Mouse (Mus musculus) CH12.LX (cell line): ENCODE results near the gene Sphk2. TPM values are rescaled to one million over a fixed set of nuclear protein-coding genes. Genes with fewer than 3 reads are reported as not detected.

ENCODE experiments used
- DNase-seq: peaks from one replicate; pipeline ENCODE4 v3.0.0-alpha.2; 2013; ENCODE audit errors: extremely low read depth
- H3K27ac ChIP-seq: 2 replicates; pipeline ENCODE4 v1.5.1; 2012; ENCODE audit warnings: low read depth, mild to moderate bottlenecking, control low read depth, moderate library complexity; ENCODE audit not compliant: insufficient read depth
- H3K27me3 ChIP-seq: replicated peaks from 2 replicates; pipeline ENCODE3; 2012; ENCODE audit warnings: inconsistent platforms
- H3K36me3 ChIP-seq, 2 experiments: replicated peaks in 1 of 2; 2 replicates each; pipeline versions ENCODE3 to v1.6.1; 2012; ENCODE audit warnings: inconsistent platforms in 1 of 2, low read length in 1 of 2, mild to moderate bottlenecking in 1 of 2, mixed read lengths in 1 of 2, moderate library complexity in 1 of 2; ENCODE audit not compliant: control insufficient read depth in 1 of 2, insufficient read depth in 1 of 2
- H3K4me1 ChIP-seq, 2 experiments: 2 replicates each; pipeline ENCODE4 v1.6.1; 2012; ENCODE audit warnings: inconsistent platforms in 1 of 2, moderate library complexity in 1 of 2; ENCODE audit not compliant: insufficient read depth in 2 of 2, control insufficient read depth in 1 of 2
- H3K4me2 ChIP-seq: 2 replicates; pipeline ENCODE4 v1.6.1; 2012; ENCODE audit warnings: low read depth, mild to moderate bottlenecking, control low read depth; ENCODE audit not compliant: poor library complexity, insufficient read depth, severe bottlenecking
- H3K4me3 ChIP-seq, 3 experiments: fragments of 150-350 bp in 1 of 3; sonication (generic) in 1 of 3; replicated peaks in 1 of 3; 2 replicates each; pipeline versions ENCODE3 to v1.5.1; 2011 to 2012; ENCODE audit warnings: low read depth in 2 of 3, low read length in 2 of 3, mild to moderate bottlenecking in 2 of 3, moderate library complexity in 2 of 3, control low read depth in 1 of 3, improper control_type of control experiment in 1 of 3, inconsistent platforms in 1 of 3, mixed read lengths in 1 of 3; ENCODE audit not compliant: poor library complexity in 1 of 3
- H3K79me2 ChIP-seq: replicated peaks from 2 replicates; pipeline ENCODE4 v1.6.1; 2012; ENCODE audit warnings: mild to moderate bottlenecking, moderate library complexity; ENCODE audit not compliant: control insufficient read depth, poor library complexity, insufficient read depth, severe bottlenecking; ENCODE audit errors: extremely low read depth
- H3K9ac ChIP-seq: 2 replicates; pipeline ENCODE4 v1.6.1; 2012; ENCODE audit warnings: low read depth, mild to moderate bottlenecking, control low read depth, moderate library complexity; ENCODE audit not compliant: insufficient read depth
- H3K9me3 ChIP-seq: replicated peaks from 2 replicates; pipeline ENCODE3; 2012; ENCODE audit warnings: low read length, inconsistent platforms, mixed read lengths
- BHLHE40 ChIP-seq: IDR thresholded peaks from 2 replicates; pipeline ENCODE4 v1.6.1; 2011; ENCODE audit warnings: mild to moderate bottlenecking, low read depth, low read length, improper control_type of control experiment
- CHD2 ChIP-seq: IDR thresholded peaks from 2 replicates; pipeline ENCODE4 v1.6.1; 2011; ENCODE audit warnings: low read length, improper control_type of control experiment
- CTCF ChIP-seq, 2 experiments: IDR thresholded peaks in 1 of 2; conservative IDR thresholded peaks in 1 of 2; 2 replicates each; pipeline ENCODE4 v1.5.1; 2011 to 2012; ENCODE audit warnings: low read depth in 2 of 2, low read length in 2 of 2, improper control_type of control experiment in 1 of 2, inconsistent platforms in 1 of 2, mild to moderate bottlenecking in 1 of 2, moderate library complexity in 1 of 2
- ELF1 ChIP-seq: IDR thresholded peaks from 2 replicates; pipeline ENCODE4 v1.6.1; 2014; ENCODE audit warnings: low read depth, mild to moderate bottlenecking, inconsistent platforms, low read length, improper control_type of control experiment
- GABPA ChIP-seq: IDR thresholded peaks from 2 replicates; pipeline ENCODE4 v1.6.1; 2012; ENCODE audit warnings: low read depth, low read length, improper control_type of control experiment, inconsistent platforms; ENCODE audit not compliant: insufficient replicate concordance
- JUND ChIP-seq: conservative IDR thresholded peaks from 2 replicates; pipeline ENCODE4 v1.6.1; 2011; ENCODE audit warnings: low read depth, low read length, improper control_type of control experiment
- KAT2A ChIP-seq: IDR thresholded peaks from 2 replicates; pipeline ENCODE4 v1.6.1; 2012; ENCODE audit warnings: low read length, improper control_type of control experiment, inconsistent platforms; ENCODE audit not compliant: insufficient replicate concordance
- MAZ ChIP-seq: IDR thresholded peaks from 2 replicates; pipeline ENCODE4 v1.6.1; 2012; ENCODE audit warnings: low read depth, mild to moderate bottlenecking, inconsistent platforms, low read length, improper control_type of control experiment, moderate library complexity
- MXI1 ChIP-seq: IDR thresholded peaks from 2 replicates; pipeline ENCODE4 v1.6.1; 2011; ENCODE audit warnings: mild to moderate bottlenecking, low read depth, low read length, improper control_type of control experiment
- MYC ChIP-seq: IDR thresholded peaks from 2 replicates; pipeline ENCODE4 v1.6.1; 2011; ENCODE audit warnings: low read depth, mild to moderate bottlenecking, improper control_type of control experiment, low read length
- NELFE ChIP-seq: IDR thresholded peaks from 2 replicates; pipeline ENCODE4 v1.6.1; 2011; ENCODE audit warnings: low read depth, low read length, improper control_type of control experiment
- NRF1 ChIP-seq: IDR thresholded peaks from 2 replicates; pipeline ENCODE4 v1.6.1; 2014; ENCODE audit warnings: low read depth, mild to moderate bottlenecking, inconsistent platforms, low read length, improper control_type of control experiment, moderate library complexity
- POLR2A ChIP-seq: IDR thresholded peaks from 2 replicates; pipeline ENCODE4 v1.6.1; 2011; ENCODE audit warnings: low read depth, mild to moderate bottlenecking, improper control_type of control experiment, low read length
- POLR2AphosphoS2 ChIP-seq: IDR thresholded peaks from 2 replicates; pipeline ENCODE4 v1.6.1; 2011; ENCODE audit warnings: low read depth, low read length, improper control_type of control experiment
- RCOR1 ChIP-seq: conservative IDR thresholded peaks from 2 replicates; pipeline ENCODE4 v1.6.1; 2012; ENCODE audit warnings: low read depth, mild to moderate bottlenecking, inconsistent platforms, low read length, improper control_type of control experiment
- SIN3A ChIP-seq: IDR thresholded peaks from 2 replicates; pipeline ENCODE4 v1.6.1; 2012; ENCODE audit warnings: low read length, improper control_type of control experiment, inconsistent platforms
- SMC3 ChIP-seq: IDR thresholded peaks from 2 replicates; pipeline ENCODE4 v1.6.1; 2011; ENCODE audit warnings: low read depth, low read length, improper control_type of control experiment
- TBP ChIP-seq: conservative IDR thresholded peaks from 2 replicates; pipeline ENCODE4 v1.6.1; 2011; ENCODE audit warnings: low read depth, low read length, improper control_type of control experiment
- USF2 ChIP-seq: conservative IDR thresholded peaks from 2 replicates; pipeline ENCODE4 v1.6.1; 2011; ENCODE audit warnings: low read depth, low read length, improper control_type of control experiment
- ZC3H11A ChIP-seq: IDR thresholded peaks from 2 replicates; pipeline ENCODE4 v1.6.1; 2012; ENCODE audit warnings: low read depth, mild to moderate bottlenecking, inconsistent platforms, low read length, improper control_type of control experiment
- ZKSCAN1 ChIP-seq: IDR thresholded peaks from 2 replicates; pipeline ENCODE4 v1.6.1; 2012; ENCODE audit warnings: low read depth, inconsistent platforms, low read length, improper control_type of control experiment, borderline replicate concordance
- ZMIZ1 ChIP-seq: IDR thresholded peaks from 2 replicates; pipeline ENCODE4 v1.6.1; 2012; ENCODE audit warnings: low read depth, mild to moderate bottlenecking, inconsistent platforms, low read length, improper control_type of control experiment
- ZNF384 ChIP-seq: IDR thresholded peaks from 2 replicates; pipeline ENCODE4 v1.6.1; 2012; ENCODE audit warnings: low read depth, low read length, improper control_type of control experiment, inconsistent platforms
- dilution Hi-C: fragments of 300-500 bp; cut with MboI; formaldehyde crosslinking; loops from 2 replicates; pipeline ENCODE4 v1.14.3; 2020; ENCODE audit warnings: low sequenced_read_pairs; ENCODE audit not compliant: extremely low pct_unique_long_range_greater_than_20kb, extremely low pct_ligation_motif_present
- in situ Hi-C: fragments of 300-500 bp; cut with MboI; formaldehyde crosslinking; loops from 3 replicates; pipeline ENCODE4 v1.14.3; 2019; ENCODE audit warnings: low sequenced_read_pairs, low pct_ligation_motif_present, low pct_unique_long_range_greater_than_20kb, mixed read lengths
- polyA plus RNA-seq: library from polyadenylated mRNA; unstranded; fragments of >175 nt; gene quantifications from 2 replicates; pipeline ENCODE4 v1.2.1, GENCODE M21; 2012; ENCODE audit warnings: low read depth; ENCODE audit not compliant: insufficient read length
- total RNA-seq, 2 experiments: library from RNA; depleted of rRNA; stranded (reverse); fragments of 300-350 nt in 1 of 2; fragments of >200 nt in 1 of 2; gene quantifications; 2 replicates each; pipeline ENCODE4 v1.2.3; 2012 to 2014

The Sphk2 gene
- total and polyA plus RNA-seq, 3 experiments = 9.4 to 22.4 (median 16.6) TPM

DNA sequence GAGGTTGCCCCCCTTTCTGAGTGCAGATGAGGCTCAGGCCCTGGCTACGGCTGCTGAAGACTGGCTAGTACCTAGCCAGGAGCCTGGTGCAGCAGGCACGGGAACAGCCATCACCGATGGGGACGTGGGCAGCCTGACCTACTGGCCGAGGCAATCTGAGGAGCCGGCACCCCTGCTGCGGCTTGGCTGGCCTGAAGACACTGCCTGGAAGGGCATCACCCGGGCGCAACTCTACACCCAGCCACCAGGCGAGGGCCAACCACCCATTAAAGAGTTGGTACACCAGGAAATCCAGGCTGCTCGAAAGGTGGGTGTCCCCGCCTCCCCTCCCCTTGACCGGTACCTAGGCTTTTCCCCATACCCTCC, 4.5 kb upstream of the Sphk2 start:
- no peak overlapping the region for H3K4me2 ChIP-seq
- H3K27me3 ChIP-seq = no peaks in the 10 kb centered on the region
- no peak overlapping the region for H3K27ac ChIP-seq
- peaks cover 81 to 87% of the 10 kb centered on the region in 2 experiments for H3K36me3 ChIP-seq
- TF ChIP-seq ZC3H11A (no peak), ZKSCAN1 (no peak), POLR2A (no peak), NRF1 (no peak), RCOR1 (no peak), TBP (no peak), CTCF (conservative IDR thresholded peaks at IDR 0.05 in 1 of 2, IDR thresholded peaks at IDR 0.05 in 1 of 2; ENCODE audit: low read depth in 2 of 2, low read length in 2 of 2) (no peak), ZNF384 (no peak), SIN3A (no peak), BHLHE40 (no peak), MAZ (no peak), MYC (no peak), NELFE (no peak), POLR2AphosphoS2 (no peak), USF2 (no peak), ELF1 (no peak), ZMIZ1 (no peak), KAT2A (no peak), MXI1 (no peak)
- DNase-seq = no peak
- dilution Hi-C loops (no loop called here), in situ Hi-C loops (no loop called here)
- H3K9me3 ChIP-seq = no peaks in the 10 kb centered on the region
- H3K9ac ChIP-seq = no peak overlapping the region
- peaks cover 20% of the 10 kb centered on the region for H3K79me2 ChIP-seq
- H3K4me3 ChIP-seq = no peak overlapping the region
- peaks cover 7 to 26% of the 10 kb centered on the region in 2 experiments; a peak in 3 of 4 replicates for H3K4me1 ChIP-seq

DNA sequence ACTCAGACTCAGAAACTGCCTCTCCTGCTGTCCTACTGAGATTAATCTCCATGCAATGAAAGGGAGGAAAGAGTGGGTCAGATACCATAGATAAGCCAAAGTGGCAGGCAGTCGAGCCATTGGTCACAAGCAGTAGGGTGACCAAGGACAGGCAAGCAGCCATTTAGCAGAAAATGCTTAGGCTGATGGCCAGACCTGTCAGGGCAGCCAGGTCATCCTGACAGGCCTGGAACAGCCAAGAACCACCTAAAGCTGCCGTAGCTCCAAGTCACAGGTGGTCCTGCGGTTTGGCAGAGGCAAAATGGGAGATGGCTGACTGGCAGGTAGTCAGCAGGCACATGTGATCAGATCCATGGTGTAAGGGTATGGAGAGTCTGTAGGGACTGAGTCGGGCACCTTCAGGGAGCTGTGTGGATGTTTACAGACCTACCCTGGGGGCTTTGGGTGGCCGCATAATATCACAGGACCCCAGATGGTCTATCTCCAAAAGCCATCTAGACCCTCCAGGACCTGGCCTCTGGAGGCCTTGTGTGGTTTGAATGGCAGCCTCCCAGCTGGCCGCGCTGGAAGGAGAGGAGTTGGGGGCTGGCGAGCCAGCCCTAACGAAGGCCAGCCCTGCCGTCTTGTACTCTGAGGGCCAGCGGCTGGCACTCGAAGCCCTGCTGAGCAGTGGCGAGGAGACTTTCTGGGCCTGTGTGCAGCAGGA, 4.0 kb upstream of the Sphk2 start:
- peaks cover 7 to 23% of the 10 kb centered on the region in 2 experiments; a peak in 3 of 4 replicates for H3K4me1 ChIP-seq
- dilution Hi-C loops = no loop called here
- H3K4me2 ChIP-seq = no peak overlapping the region
- TF ChIP-seq POLR2A (no peak; the same call in 1 of the 2 replicates), NELFE (no peak), SMC3 (no peak), GABPA (no peak), POLR2AphosphoS2 (peak; percentile 74; the same call in 1 of the 2 replicates), JUND (no peak), KAT2A (no peak), CHD2 (peak; percentile 11; the same call in 1 of the 2 replicates)
- no peak overlapping the region for H3K4me3 ChIP-seq
- H3K9ac ChIP-seq = no peak overlapping the region
- no peaks in the 10 kb centered on the region for H3K27me3 ChIP-seq
- H3K36me3 ChIP-seq = peaks cover 76 to 82% of the 10 kb centered on the region in 2 experiments
- in situ Hi-C loops = no loop called here
- peaks cover 25% of the 10 kb centered on the region for H3K79me2 ChIP-seq
- DNase-seq = no peak
- H3K9me3 ChIP-seq = no peaks in the 10 kb centered on the region
- no peak overlapping the region for H3K27ac ChIP-seq
